Mouse (Mus musculus): ENCODE results near the gene Nfic. TPM values are rescaled to one million over a fixed set of nuclear protein-coding genes. Genes with fewer than 3 reads are reported as not detected.

Gene Nfic
- polyA plus RNA-seq, 1 experiment from 2014 or later: 41.8 TPM

DNA sequence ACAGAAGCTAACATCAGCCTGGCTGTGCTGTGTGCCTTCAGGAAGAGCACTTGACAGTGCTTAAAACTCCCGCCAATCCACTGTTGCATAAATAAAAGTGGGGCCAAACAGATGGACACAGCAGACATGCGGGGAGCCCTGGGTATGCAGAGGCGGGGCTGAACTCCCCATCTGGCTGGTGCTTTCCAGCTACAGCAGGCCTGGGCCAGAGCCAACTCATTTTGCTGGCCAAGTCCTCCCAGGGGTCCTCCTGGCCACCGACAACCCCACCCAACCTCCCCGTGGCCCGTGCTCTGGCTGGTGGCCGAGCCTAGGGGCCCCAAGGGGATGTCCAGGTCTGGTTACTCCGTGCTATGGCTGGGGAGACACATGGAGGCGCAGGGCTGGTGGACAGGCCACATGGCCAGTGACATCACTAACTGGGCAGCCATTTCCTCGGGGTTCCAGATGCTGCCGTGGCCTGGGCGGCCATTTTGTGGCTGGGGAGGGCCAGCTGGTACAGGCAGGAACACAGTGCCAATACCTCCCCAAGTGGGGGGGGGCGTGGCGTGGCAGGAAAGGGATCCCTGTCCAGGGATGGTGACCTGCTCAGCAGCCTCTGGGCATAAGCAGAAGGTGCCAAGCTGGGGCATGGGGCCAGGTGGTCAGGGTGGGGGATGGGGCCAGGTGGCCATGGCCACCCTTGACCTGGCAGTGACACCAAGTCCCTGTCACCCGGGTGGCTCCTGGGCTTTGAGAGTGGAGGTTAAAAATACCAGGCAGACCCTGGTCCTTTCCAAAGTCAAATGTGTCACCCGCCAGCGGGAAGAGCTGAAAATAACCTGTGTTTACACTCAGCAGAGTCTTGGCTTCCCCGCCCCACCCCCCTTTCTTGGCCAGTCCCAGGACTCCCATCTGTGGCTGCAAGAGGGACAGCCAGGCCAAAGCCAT is 43.7 kb downstream of the Nfic start:
- DNase-seq (ENCODE audit: low read depth, low spot score) (no peak), ATAC-seq (no peak)
- CTCF ChIA-PET: interaction anchor here (1.0 to 1.7 kb wide), 2 partner anchors 11 to 22 kb away, joined by 3 to 5 read pairs; no protein-coding TSS in a partner anchor
- in situ Hi-C loops (cut with MboI; ENCODE audit: low pct_unique_long_range_greater_than_20kb): no loop called here
- no peak for TF ChIP-seq CTCF (IDR thresholded peaks at IDR 0.05)
- POLR2A ChIA-PET: no interaction called here
- no peaks in the 10 kb centered on the region for H3K27me3 ChIP-seq

DNA sequence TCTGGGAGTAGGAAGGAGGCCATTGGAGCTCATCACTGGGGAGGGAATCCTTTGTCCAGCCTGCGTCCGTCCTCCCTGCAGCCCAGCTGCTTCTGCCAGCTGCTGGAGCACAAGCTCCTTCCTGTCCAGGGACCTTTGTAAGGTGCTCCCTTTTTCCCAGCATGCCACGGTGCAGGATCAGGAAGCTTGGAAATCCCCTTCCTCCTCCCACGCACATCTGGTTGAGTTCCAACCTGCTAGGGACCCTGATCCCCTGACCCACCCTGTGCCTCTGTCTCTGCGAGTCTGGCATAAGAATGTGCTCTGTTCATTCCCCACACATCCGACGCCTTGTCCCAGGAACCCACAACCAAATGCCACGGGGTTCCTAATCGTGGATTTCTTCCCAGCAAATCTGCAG is 44.5 kb downstream of the Nfic start:
- ChIA-PET POLR2A (no interaction called here), CTCF (interaction anchor here (1.0 to 1.7 kb wide), 2 partner anchors 12 to 21 kb away, joined by 3 to 5 read pairs; no protein-coding TSS in a partner anchor)
- H3K27me3 ChIP-seq: no peaks in the 10 kb centered on the region
- ATAC-seq (no peak), DNase-seq (ENCODE audit: low read depth, low spot score) (no peak)
- in situ Hi-C loops (cut with MboI; ENCODE audit: low pct_unique_long_range_greater_than_20kb): no loop called here
- no peak for TF ChIP-seq CTCF (IDR thresholded peaks at IDR 0.05)

DNA sequence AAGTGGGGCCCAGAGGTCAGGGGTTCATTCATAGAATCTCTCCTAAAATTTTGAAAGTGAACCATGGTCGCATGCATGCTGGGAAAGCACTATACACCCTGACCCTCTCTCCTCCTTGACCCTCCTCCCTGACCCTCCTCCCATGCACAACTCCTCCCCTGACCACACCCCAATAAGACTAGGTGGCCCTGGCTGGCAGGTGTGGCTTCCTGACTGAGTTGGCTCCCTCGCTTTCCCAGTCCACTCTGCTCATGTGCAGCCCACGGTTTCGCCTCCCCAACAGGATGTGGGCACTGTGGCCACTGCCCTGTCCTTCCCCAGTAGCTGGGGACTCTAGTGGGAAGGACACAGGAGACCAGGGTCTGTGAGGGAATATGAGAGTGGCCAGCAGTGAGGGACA is 45.1 kb downstream of the Nfic start:
- in situ Hi-C loops (cut with MboI; ENCODE audit: low pct_unique_long_range_greater_than_20kb): no loop called here
- POLR2A ChIA-PET: no interaction called here
- ATAC-seq: no peak
- TF ChIP-seq CTCF (IDR thresholded peaks at IDR 0.05): no peak
- H3K27me3 ChIP-seq: no peaks in the 10 kb centered on the region
- DNase-seq (ENCODE audit: low read depth, low spot score): no peak
- CTCF ChIA-PET: interaction anchor here (1.7 kb wide), 1 partner anchor 21 kb away, joined by 5 read pairs; no protein-coding TSS in a partner anchor

DNA sequence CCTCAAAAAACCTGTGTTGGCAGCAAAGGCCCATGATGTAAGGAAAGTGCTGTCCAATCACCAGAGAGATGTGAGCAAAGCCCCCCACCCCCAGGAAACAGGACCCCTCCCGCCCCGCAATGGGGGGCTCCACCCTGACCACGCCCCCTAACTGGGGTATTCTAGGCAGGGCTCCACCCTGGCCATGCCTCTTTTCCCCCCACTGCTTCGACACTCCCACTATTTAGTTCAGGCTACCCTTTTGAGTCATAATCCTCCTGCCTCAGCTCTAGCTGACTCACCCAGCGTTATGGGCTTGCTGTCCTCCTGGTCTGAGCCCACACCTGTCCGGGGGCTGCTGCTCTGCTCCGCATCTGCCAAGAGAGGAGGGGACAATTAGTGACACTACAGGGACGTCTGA is 46.1 kb downstream of the Nfic start:
- no peak for DNase-seq (ENCODE audit: low read depth, low spot score)
- no peak for ATAC-seq
- no peaks in the 10 kb centered on the region for H3K27me3 ChIP-seq
- no peak for TF ChIP-seq CTCF (IDR thresholded peaks at IDR 0.05)
- ChIA-PET CTCF (no interaction called here), POLR2A (interaction anchor here (0.6 kb wide), 1 partner anchor 146 kb away, joined by 3 read pairs; no protein-coding TSS in a partner anchor)
- in situ Hi-C loops (cut with MboI; ENCODE audit: low pct_unique_long_range_greater_than_20kb): no loop called here

DNA sequence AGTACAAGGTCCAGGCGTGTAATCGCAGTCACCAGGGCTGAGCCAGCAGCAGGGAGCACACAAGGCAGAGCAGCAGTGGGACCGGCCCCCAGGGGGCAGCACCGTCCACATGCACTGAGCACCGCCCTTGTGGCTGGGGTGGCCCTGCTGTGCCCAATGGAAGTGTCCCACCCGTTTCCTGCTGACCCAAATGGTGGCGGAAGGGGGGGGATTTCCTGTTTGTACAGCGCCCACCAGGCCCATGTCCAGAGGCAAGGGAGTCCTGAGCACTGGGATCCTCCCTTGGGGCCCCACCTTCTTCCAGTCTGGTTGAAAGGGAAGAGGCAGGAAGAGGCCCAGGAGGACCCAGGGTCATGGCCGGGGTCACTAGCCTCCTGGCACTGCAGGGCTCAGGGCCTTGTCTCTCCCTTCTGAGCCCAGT is 46.6 kb downstream of the Nfic start:
- in situ Hi-C loops (cut with MboI; ENCODE audit: low pct_unique_long_range_greater_than_20kb): no loop called here
- POLR2A ChIA-PET: interaction anchor here (0.6 kb wide), 1 partner anchor 147 kb away, joined by 3 read pairs; no protein-coding TSS in a partner anchor
- ATAC-seq (no peak), DNase-seq (ENCODE audit: low read depth, low spot score) (no peak)
- no peak for TF ChIP-seq CTCF (IDR thresholded peaks at IDR 0.05)
- H3K27me3 ChIP-seq: no peaks in the 10 kb centered on the region
- CTCF ChIA-PET: interaction anchor here (1.9 kb wide), 1 partner anchor 41 kb away, joined by 5 read pairs; no protein-coding TSS in a partner anchor

DNA sequence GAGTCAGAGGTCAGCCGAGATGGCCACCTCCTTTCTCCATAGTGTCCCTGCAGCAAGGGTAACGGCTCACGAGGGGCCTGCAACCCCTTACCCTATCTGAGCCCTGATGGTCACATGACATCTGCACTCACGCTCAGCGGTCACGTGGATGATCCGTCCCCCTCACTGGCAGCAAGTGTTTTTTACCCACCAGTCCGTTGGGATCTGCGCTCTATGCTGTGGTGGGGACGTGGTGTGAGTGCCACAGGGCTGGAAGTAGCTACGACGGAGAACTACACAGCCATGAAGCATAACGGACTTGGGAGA is 47.1 kb downstream of the Nfic start:
- ChIA-PET CTCF (interaction anchor here (1.4 to 1.9 kb wide), 4 partner anchors 8 to 42 kb away, joined by 4 to 6 read pairs (median 4); no protein-coding TSS in a partner anchor), POLR2A (no interaction called here)
- in situ Hi-C loops (cut with MboI; ENCODE audit: low pct_unique_long_range_greater_than_20kb): no loop called here
- no peaks in the 10 kb centered on the region for H3K27me3 ChIP-seq
- DNase-seq (ENCODE audit: low read depth, low spot score): no peak
- no peak for ATAC-seq
- TF ChIP-seq CTCF (IDR thresholded peaks at IDR 0.05): no peak

DNA sequence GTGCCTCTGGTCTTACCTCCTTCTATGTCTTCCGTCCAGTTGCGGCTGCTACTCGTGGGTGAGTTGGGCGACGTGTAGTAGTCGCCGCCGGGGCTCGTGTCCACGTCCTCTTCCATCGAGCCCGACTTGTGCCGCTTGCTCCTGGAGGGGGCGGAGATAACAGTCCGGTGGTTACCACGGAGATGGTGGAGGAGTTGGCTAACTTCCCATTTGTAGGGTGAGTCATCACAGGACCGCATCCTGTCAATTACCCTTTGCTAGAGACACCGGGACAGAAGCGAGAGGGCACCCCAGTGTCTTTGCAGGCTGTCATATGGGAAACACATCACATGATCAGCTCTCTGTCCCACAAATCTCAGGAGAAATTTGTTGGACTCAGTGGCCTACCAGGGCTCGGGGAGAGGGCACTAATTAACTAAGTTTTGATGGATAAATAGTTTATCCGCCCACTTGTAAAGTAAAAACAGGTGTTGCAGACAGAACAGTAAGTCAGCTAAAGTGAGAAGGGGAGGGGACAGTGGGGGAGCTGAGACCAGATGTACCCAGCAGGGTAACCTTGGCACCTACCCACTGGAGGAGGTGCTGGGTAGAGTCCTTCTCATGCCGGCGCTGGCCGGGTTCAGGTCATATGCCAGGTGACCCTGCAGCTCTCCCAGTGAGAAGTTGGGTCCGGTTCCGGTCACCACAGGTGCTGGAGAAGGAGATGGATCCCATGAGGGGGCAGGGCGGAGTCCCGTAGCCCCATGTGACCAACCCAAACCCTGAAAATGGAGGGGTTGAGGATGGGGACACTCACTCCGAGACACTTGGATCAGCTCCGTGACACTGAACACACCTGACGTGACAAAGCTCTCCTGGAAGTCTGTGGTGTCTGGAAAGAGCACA is 47.7 kb downstream of the Nfic start:
- POLR2A ChIA-PET: interaction anchor here (0.5 to 1.1 kb wide), 3 partner anchors 13 to 24 kb away, joined by 3 to 4 read pairs (median 3); no protein-coding TSS in a partner anchor
- ATAC-seq (peak; percentile 44), DNase-seq (ENCODE audit: low read depth, low spot score) (peak; percentile 92)
- in situ Hi-C loops (cut with MboI; ENCODE audit: low pct_unique_long_range_greater_than_20kb): no loop called here
- CTCF ChIA-PET: interaction anchor here (1.4 to 1.9 kb wide), 4 partner anchors 8 to 43 kb away, joined by 4 to 6 read pairs (median 4); no protein-coding TSS in a partner anchor
- no peak for TF ChIP-seq CTCF (IDR thresholded peaks at IDR 0.05)
- no peaks in the 10 kb centered on the region for H3K27me3 ChIP-seq

DNA sequence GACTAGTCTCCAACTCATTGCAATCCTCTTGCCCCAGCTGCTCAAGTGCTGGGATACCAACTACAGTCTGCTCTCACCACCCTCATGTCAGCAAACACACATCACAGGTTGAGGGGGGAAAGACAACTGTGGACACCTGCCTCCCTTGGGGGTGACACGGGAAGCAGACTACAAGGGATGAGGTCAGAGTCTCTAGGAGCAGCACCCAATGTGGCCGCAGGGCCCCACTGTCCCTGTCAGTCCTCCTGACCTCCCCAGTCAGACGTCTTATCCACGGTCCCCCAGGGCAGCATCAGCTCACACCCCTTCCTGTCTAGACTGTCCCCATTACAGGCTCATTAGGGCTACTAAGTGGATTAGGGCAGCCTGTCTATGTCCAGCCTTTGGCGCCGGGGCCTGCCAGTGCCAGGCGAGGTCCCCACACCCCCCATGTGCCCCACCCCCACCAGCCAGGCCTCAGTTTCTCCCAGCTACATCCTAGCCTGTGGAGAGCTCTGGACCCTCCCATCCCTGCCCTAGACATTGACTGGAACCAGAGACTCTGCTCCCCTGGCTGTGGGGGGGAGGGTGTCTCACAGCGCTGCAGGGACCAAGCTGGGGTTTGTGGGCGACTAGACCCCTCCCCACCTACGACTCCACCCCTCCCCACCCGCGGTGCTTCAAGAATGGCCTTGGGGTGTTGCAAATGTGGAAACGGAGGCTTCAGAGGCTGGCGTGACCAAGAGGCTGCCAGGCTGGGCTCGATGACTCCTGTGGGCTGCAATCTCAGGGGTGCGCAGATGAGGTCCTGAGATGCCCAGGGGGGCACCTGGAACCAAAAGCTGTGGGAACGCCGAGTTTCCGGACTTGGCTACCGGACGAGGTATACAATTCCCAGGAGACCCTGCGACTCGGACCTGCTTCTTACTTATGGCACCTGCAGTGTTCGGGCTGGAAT is 48.7 kb downstream of the Nfic start:
- in situ Hi-C loops (cut with MboI; ENCODE audit: low pct_unique_long_range_greater_than_20kb): no loop called here
- no peak for DNase-seq (ENCODE audit: low read depth, low spot score)
- ChIA-PET POLR2A (interaction anchor here (1.1 kb wide), 2 partner anchors 21 to 25 kb away, joined by 3 to 4 read pairs; no protein-coding TSS in a partner anchor), CTCF (interaction anchor here (1.0 to 2.5 kb wide), 7 partner anchors 9 to 44 kb away, joined by 3 to 10 read pairs (median 5); no protein-coding TSS in a partner anchor)
- no peak for ATAC-seq
- no peak for TF ChIP-seq CTCF (IDR thresholded peaks at IDR 0.05)
- H3K27me3 ChIP-seq: no peaks in the 10 kb centered on the region

DNA sequence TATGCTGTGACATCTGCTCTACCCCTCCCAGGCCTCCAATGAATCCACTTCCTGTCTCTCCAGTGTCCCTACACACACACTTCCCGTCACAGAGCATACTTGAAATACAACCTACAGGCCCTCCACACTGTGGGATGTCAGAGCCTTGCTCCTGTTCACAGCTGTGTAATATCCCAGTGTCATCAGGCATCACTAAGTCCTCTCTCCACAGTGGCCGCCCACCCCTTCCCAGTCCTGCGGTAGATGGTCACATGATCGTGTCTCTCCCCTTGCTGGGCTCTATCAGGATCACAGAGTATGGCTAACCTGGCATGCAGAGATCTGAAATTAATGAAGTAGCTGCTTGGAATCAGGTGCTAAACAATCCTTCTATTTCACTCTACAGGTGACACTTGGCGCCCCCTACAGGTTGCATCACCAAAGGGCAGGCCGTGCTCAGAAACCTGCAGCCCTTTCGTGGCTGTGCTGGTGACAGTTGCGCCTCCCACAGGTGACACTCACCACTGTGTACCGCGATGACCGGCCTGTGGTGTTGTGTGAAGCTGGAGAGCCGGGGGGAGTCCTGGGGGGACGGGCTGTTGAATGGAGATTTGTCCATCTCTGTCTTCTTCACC is 49.7 kb downstream of the Nfic start:
- H3K27me3 ChIP-seq: no peaks in the 10 kb centered on the region
- TF ChIP-seq CTCF (IDR thresholded peaks at IDR 0.05): no peak
- DNase-seq (ENCODE audit: low read depth, low spot score) (no peak), ATAC-seq (no peak)
- CTCF ChIA-PET: interaction anchor here (0.8 to 2.5 kb wide), 12 partner anchors 10 to 47 kb away, joined by 3 to 10 read pairs (median 3); partner anchors contain the start of genes Dohh, Fzr1 and Gm48551
- in situ Hi-C loops (cut with MboI; ENCODE audit: low pct_unique_long_range_greater_than_20kb): no loop called here
- POLR2A ChIA-PET: no interaction called here
